Mouse (Mus musculus): ENCODE data around the gene Smok3b. TPM values are rescaled to one million over a fixed set of nuclear protein-coding genes. Genes with fewer than 3 reads are reported as not detected.

Smok3b gene
- polyA plus RNA-seq, 1 experiment from 2014 or later, result not detected

DNA sequence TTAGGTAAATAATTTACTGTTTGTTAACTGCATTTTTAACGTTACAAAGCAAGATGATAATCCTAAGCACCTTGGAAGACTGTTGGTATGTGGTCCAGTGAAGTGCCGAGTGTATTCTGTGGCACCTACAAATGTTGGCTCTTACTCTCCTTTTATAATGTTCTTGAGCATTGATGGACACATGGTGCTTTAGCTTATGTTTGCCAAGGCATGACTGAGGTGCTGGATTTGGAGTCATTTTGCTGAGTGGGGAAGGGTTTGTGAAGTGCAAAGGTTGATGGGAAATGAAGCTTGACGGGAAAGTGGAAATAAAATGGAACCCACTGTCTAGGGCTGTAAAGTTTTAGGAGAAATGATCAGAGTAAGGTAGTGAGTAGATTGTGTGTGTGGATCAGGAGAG, 67.1 kb downstream of the Smok3b start:
- Histone ChIP-seq H3K4me3 (ENCODE audit: low read depth, low read length) (no peak overlapping the region), H3K9ac (ENCODE audit: low read depth, low read length) (no peak overlapping the region), H3K4me1 (replicated peaks; ENCODE audit: control insufficient read depth, insufficient read depth, low read length) (peaks cover 9% of the 10 kb centered on the region; the same call in 1 of the 2 replicates), H3K36me3 (ENCODE audit: control insufficient read depth, insufficient read depth, low read length) (peaks cover 6% of the 10 kb centered on the region), H3K27me3 (replicated peaks; ENCODE audit: control insufficient read depth, insufficient read depth, low read length) (no peaks in the 10 kb centered on the region), H3K27ac (ENCODE audit: low read depth, low read length) (no peak overlapping the region), H3K4me2 (no peak overlapping the region), H3K9me3 (ENCODE audit: control insufficient read depth, low read length) (no peaks in the 10 kb centered on the region)
- ATAC-seq (replicated peaks; ENCODE audit: low FRiP score), result no peak
- no peak for DNase-seq (ENCODE audit: low spot score)
- WGBS, result 83% methylated on average over 3 of the region's 3 CpGs

DNA sequence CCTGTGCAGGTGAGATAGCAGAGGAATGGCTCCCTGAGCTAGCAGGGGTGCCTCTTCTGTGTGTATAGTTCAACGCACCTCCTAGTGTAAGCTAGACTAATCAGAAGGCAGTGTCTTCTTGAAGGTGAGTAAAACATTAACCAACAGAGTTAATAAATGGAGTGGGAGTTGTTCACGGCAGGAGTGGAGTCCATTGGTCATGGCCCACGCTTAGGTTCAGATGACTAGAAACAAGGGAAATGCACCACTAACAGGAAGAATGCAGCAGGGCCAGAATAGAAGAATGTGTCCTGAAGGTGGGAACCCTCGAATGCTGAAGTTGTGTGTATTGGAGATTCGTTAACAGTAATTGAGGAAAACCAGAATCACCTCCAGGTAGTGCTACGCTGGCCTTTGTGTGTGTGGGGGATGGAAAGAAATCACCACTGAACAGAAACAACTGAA, 67.9 kb downstream of the Smok3b start:
- no peak overlapping the region for H3K27ac ChIP-seq (ENCODE audit: low read depth, low read length)
- 80% methylated on average over 6 of the region's 6 CpGs for WGBS

DNA sequence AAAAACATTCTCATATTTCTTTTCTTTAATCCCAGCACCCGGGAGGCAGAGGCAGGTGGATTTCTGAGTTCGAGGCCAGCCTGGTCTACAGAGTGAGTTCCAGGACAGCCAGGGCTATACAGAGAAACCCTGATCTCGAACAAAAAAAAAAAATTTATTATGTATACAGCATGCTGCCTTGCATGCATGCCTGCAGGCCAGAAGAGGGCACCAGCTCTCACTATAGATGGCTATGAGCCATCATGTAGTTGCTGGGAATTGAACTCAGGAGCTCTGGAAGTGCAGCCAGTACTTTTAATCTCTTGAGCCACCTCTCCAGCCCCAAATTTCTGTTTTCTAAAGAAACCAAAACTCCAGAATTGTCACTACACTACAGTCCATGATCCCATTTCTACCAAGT, 69.0 kb downstream of the Smok3b start:
- Histone ChIP-seq H3K27ac (ENCODE audit: low read depth, low read length) (no peak overlapping the region), H3K4me2 (no peak overlapping the region), H3K36me3 (ENCODE audit: control insufficient read depth, insufficient read depth, low read length) (peaks cover 18% of the 10 kb centered on the region), H3K9me3 (ENCODE audit: control insufficient read depth, low read length) (no peaks in the 10 kb centered on the region), H3K4me1 (replicated peaks; ENCODE audit: control insufficient read depth, insufficient read depth, low read length) (peaks cover 5% of the 10 kb centered on the region; the same call in 1 of the 2 replicates), H3K9ac (ENCODE audit: low read depth, low read length) (no peak overlapping the region), H3K27me3 (replicated peaks; ENCODE audit: control insufficient read depth, insufficient read depth, low read length) (no peaks in the 10 kb centered on the region), H3K4me3 (ENCODE audit: low read depth, low read length) (no peak overlapping the region)
- ATAC-seq (replicated peaks; ENCODE audit: low FRiP score) (no peak), DNase-seq (ENCODE audit: low spot score) (no peak)
- 79% methylated on average over 3 of the region's 3 CpGs for WGBS

More for the DNA sequence above, 67.9 kb downstream of the Smok3b start:
- no peak for DNase-seq (ENCODE audit: low spot score)
- H3K4me1 ChIP-seq (replicated peaks; ENCODE audit: control insufficient read depth, insufficient read depth, low read length), result peaks cover 7% of the 10 kb centered on the region; the same call in 1 of the 2 replicates
- H3K9me3 ChIP-seq (ENCODE audit: control insufficient read depth, low read length), result no peaks in the 10 kb centered on the region
- H3K4me3 ChIP-seq (ENCODE audit: low read depth, low read length), result no peak overlapping the region
- ATAC-seq (replicated peaks; ENCODE audit: low FRiP score), result 0 out of 2 replicates have a peak, but pooled peaks have one; percentile 8
- no peaks in the 10 kb centered on the region for H3K27me3 ChIP-seq (replicated peaks; ENCODE audit: control insufficient read depth, insufficient read depth, low read length)
- no peak overlapping the region for H3K9ac ChIP-seq (ENCODE audit: low read depth, low read length)
- H3K4me2 ChIP-seq, result peak overlapping the region; percentile 40; the same call in 1 of the 2 replicates
- H3K36me3 ChIP-seq (ENCODE audit: control insufficient read depth, insufficient read depth, low read length), result peaks cover 10% of the 10 kb centered on the region

GRCm38 (mm10) chr5:138090737-138091136, 69.5 kb downstream of the Smok3b start:
- H3K9me3 ChIP-seq (ENCODE audit: control insufficient read depth, low read length), result no peaks in the 10 kb centered on the region
- H3K27ac ChIP-seq (ENCODE audit: low read depth, low read length), result no peak overlapping the region
- H3K9ac ChIP-seq (ENCODE audit: low read depth, low read length), result no peak overlapping the region
- H3K36me3 ChIP-seq (ENCODE audit: control insufficient read depth, insufficient read depth, low read length), result peaks cover 18% of the 10 kb centered on the region
- DNase-seq (ENCODE audit: low spot score) (no peak), ATAC-seq (replicated peaks; ENCODE audit: low FRiP score) (no peak)
- WGBS, result 97% methylated on average over 5 of the region's 5 CpGs
- no peak overlapping the region for H3K4me3 ChIP-seq (ENCODE audit: low read depth, low read length)
- peaks cover 5% of the 10 kb centered on the region; the same call in 1 of the 2 replicates for H3K4me1 ChIP-seq (replicated peaks; ENCODE audit: control insufficient read depth, insufficient read depth, low read length)
- H3K4me2 ChIP-seq, result no peak overlapping the region
- H3K27me3 ChIP-seq (replicated peaks; ENCODE audit: control insufficient read depth, insufficient read depth, low read length), result no peaks in the 10 kb centered on the region

- no peak overlapping the region for H3K4me2 ChIP-seq
- H3K9ac ChIP-seq (ENCODE audit: low read depth, low read length), result no peak overlapping the region
- no peak overlapping the region for H3K4me3 ChIP-seq (ENCODE audit: low read depth, low read length)
- no peak for ATAC-seq (replicated peaks; ENCODE audit: low FRiP score)
- H3K36me3 ChIP-seq (ENCODE audit: control insufficient read depth, insufficient read depth, low read length), result peaks cover 32% of the 10 kb centered on the region
- no peak overlapping the region for H3K27ac ChIP-seq (ENCODE audit: low read depth, low read length)
- no peaks in the 10 kb centered on the region for H3K9me3 ChIP-seq (ENCODE audit: control insufficient read depth, low read length)
- DNase-seq (ENCODE audit: low spot score), result no peak
- WGBS, result 95% methylated on average over 4 of the region's 4 CpGs
- 0 out of 2 replicates have a peak, but pooled peaks cover 5% of the 10 kb centered on the region for H3K4me1 ChIP-seq (replicated peaks; ENCODE audit: control insufficient read depth, insufficient read depth, low read length)
- no peaks in the 10 kb centered on the region for H3K27me3 ChIP-seq (replicated peaks; ENCODE audit: control insufficient read depth, insufficient read depth, low read length)
These were observed 71.5 kb downstream of the Smok3b start for GRCm38 (mm10) chr5:138092771-138093170.

DNA sequence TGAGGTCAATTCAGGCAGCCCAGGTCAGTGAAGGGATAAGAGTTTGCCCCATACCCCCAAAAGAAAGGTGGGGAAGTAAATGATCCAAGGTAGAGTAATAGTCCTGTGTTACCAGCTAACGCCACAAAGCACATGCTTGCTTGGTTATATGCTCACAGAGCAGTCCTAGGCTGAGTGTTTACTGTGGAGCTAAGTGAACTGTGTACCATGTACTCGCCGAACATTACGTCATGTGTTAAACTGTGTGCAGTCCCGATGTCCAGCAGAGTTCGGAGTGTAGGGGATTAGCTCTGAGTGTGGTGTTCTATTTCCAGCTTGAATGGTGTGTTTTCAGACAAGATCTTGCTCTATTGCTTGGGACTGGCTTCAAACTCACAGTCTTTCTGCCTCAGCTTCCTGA, 73.2 kb downstream of the Smok3b start:
- Histone ChIP-seq H3K27me3 (replicated peaks; ENCODE audit: control insufficient read depth, insufficient read depth, low read length) (no peaks in the 10 kb centered on the region), H3K4me2 (no peak overlapping the region), H3K9ac (ENCODE audit: low read depth, low read length) (no peak overlapping the region), H3K4me3 (ENCODE audit: low read depth, low read length) (no peak overlapping the region), H3K9me3 (ENCODE audit: control insufficient read depth, low read length) (no peaks in the 10 kb centered on the region), H3K4me1 (replicated peaks; ENCODE audit: control insufficient read depth, insufficient read depth, low read length) (no peaks in the 10 kb centered on the region), H3K27ac (ENCODE audit: low read depth, low read length) (no peak overlapping the region), H3K36me3 (ENCODE audit: control insufficient read depth, insufficient read depth, low read length) (peaks cover 47% of the 10 kb centered on the region)
- ATAC-seq (replicated peaks; ENCODE audit: low FRiP score), result no peak
- DNase-seq (ENCODE audit: low spot score), result no peak
- WGBS, result 93% methylated on average over 6 of the region's 6 CpGs

Other genes with a start within 250 kb of the Smok3b start
- 49.4 and 55.0 TPM in 2 replicates for gene Ppp1r35, start 242.6 kb upstream of the Smok3b start, polyA plus RNA-seq (2014; fragmentation: Nextera tagmentation; extraction: Ambion mirVana)
- 9.3 and 11.1 TPM in 2 replicates for gene Mepce, start 233.8 kb upstream of the Smok3b start, polyA plus RNA-seq (2014; fragmentation: Nextera tagmentation; extraction: Ambion mirVana)
- 10.2 and 13.1 TPM in 2 replicates for gene Zcwpw1, start 233.6 kb upstream of the Smok3b start, polyA plus RNA-seq (2014; fragmentation: Nextera tagmentation; extraction: Ambion mirVana)
- gene Pilra, start 185.1 kb upstream of the Smok3b start, polyA plus RNA-seq (2014; fragmentation: Nextera tagmentation; extraction: Ambion mirVana), result 1.3 and 1.5 TPM in 2 replicates
- 1.5 and 1.6 TPM in 2 replicates for gene Pilrb1, start 163.3 kb upstream of the Smok3b start, polyA plus RNA-seq (2014; fragmentation: Nextera tagmentation; extraction: Ambion mirVana)
- 1.3 and 2.1 TPM in 2 replicates for gene Pilrb2, start 149.6 kb upstream of the Smok3b start, polyA plus RNA-seq (2014; fragmentation: Nextera tagmentation; extraction: Ambion mirVana)
- gene Cyp3a13, start 99.8 kb upstream of the Smok3b start, polyA plus RNA-seq (2014; fragmentation: Nextera tagmentation; extraction: Ambion mirVana), result 0.79 and 0.95 TPM in 2 replicates
- 0.14 TPM in 1 of 2 replicates, not detected in the other for gene Gjc3, start 58.3 kb upstream of the Smok3b start, polyA plus RNA-seq (2014; fragmentation: Nextera tagmentation; extraction: Ambion mirVana)
- gene Azgp1, start 39.9 kb upstream of the Smok3b start, polyA plus RNA-seq (2014; fragmentation: Nextera tagmentation; extraction: Ambion mirVana), result not detected in 2 replicates
- not detected in 2 replicates for gene Smok3a, start 168 bp upstream of the Smok3b start, polyA plus RNA-seq (2014; fragmentation: Nextera tagmentation; extraction: Ambion mirVana)
- gene Smok3c, start 31.8 kb downstream of the Smok3b start, polyA plus RNA-seq (2014; fragmentation: Nextera tagmentation; extraction: Ambion mirVana), result not detected in 2 replicates
- 15.8 and 18.0 TPM in 2 replicates for gene Zkscan1, start 63.7 kb downstream of the Smok3b start, polyA plus RNA-seq (2014; fragmentation: Nextera tagmentation; extraction: Ambion mirVana)
- 33.9 TPM in 2 replicates for gene Zscan21, start 95.5 kb downstream of the Smok3b start, polyA plus RNA-seq (2014; fragmentation: Nextera tagmentation; extraction: Ambion mirVana)
- gene Zfp113, start 134.3 kb downstream of the Smok3b start, polyA plus RNA-seq (2014; fragmentation: Nextera tagmentation; extraction: Ambion mirVana), result 8.0 and 9.0 TPM in 2 replicates
- 251 and 257 TPM in 2 replicates for gene Cops6, start 139.6 kb downstream of the Smok3b start, polyA plus RNA-seq (2014; fragmentation: Nextera tagmentation; extraction: Ambion mirVana)
- gene Ap4m1, start 150.6 kb downstream of the Smok3b start, polyA plus RNA-seq (2014; fragmentation: Nextera tagmentation; extraction: Ambion mirVana), result 11.3 and 14.2 TPM in 2 replicates
- gene Mcm7, start 151.0 kb downstream of the Smok3b start, polyA plus RNA-seq (2014; fragmentation: Nextera tagmentation; extraction: Ambion mirVana), result 308 and 341 TPM in 2 replicates
- 91.9 and 95.0 TPM in 2 replicates for gene Taf6, start 166.0 kb downstream of the Smok3b start, polyA plus RNA-seq (2014; fragmentation: Nextera tagmentation; extraction: Ambion mirVana)
- gene Cnpy4, start 166.1 kb downstream of the Smok3b start, polyA plus RNA-seq (2014; fragmentation: Nextera tagmentation; extraction: Ambion mirVana), result 36.0 and 38.7 TPM in 2 replicates
- gene Mblac1, start 172.9 kb downstream of the Smok3b start, polyA plus RNA-seq (2014; fragmentation: Nextera tagmentation; extraction: Ambion mirVana), result 5.8 and 6.3 TPM in 2 replicates
- not detected in 2 replicates for gene Nxpe5, start 204.5 kb downstream of the Smok3b start, polyA plus RNA-seq (2014; fragmentation: Nextera tagmentation; extraction: Ambion mirVana)
- 40.3 and 49.2 TPM in 2 replicates for gene Lamtor4, start 234.1 kb downstream of the Smok3b start, polyA plus RNA-seq (2014; fragmentation: Nextera tagmentation; extraction: Ambion mirVana)
- gene BC037034, start 242.6 kb downstream of the Smok3b start, polyA plus RNA-seq (2014; fragmentation: Nextera tagmentation; extraction: Ambion mirVana), result 6.8 and 7.2 TPM in 2 replicates